Mouse (Mus musculus) hindbrain, postnatal 0 days (tissue): Measurements from ENCODE around the gene Nup210. TPM values are rescaled to one million over a fixed set of nuclear protein-coding genes. Genes with fewer than 3 reads are reported as not detected.
A peak's percentile ranks its signal among the peaks of the same experiment; 100 is the strongest.

Experiments used
- ATAC-seq: fragments of 200-750 bp; cut with Nextera tagmentation; 2 replicates; pipeline ENCODE4 v1.8.0; 2017; ENCODE audit warnings: mild to moderate bottlenecking, moderate TSS enrichment, moderate library complexity
- DNase-seq: peaks from one replicate; pipeline ENCODE4 v3.0.0-alpha.2; 2015; ENCODE audit warnings: low spot score
- H3K27ac ChIP-seq: fragments of 300-500 bp; sonication (generic); 2 replicates; pipeline ENCODE4 v1.5.1; 2014; ENCODE audit warnings: mild to moderate bottlenecking
- H3K27me3 ChIP-seq: fragments of 300-500 bp; sonication (generic); 2 replicates; pipeline ENCODE4 v1.6.1; 2014; ENCODE audit warnings: low read length, mixed read lengths; ENCODE audit not compliant: insufficient read depth
- H3K36me3 ChIP-seq: fragments of 300-500 bp; sonication (generic); 2 replicates; pipeline ENCODE4 v1.6.1; 2014; ENCODE audit warnings: low read length, mixed read lengths; ENCODE audit not compliant: insufficient read depth
- H3K4me1 ChIP-seq: fragments of 300-500 bp; sonication (generic); 2 replicates; pipeline ENCODE4 v1.6.1; 2014; ENCODE audit warnings: antibody characterized with exemption, low read length, mixed read lengths; ENCODE audit not compliant: insufficient read depth
- H3K4me2 ChIP-seq: fragments of 300-500 bp; sonication (generic); 2 replicates; pipeline ENCODE4 v1.6.1; 2014; ENCODE audit warnings: low read depth, mild to moderate bottlenecking, low read length, moderate library complexity, mixed read lengths
- H3K4me3 ChIP-seq: fragments of 300-500 bp; sonication (generic); 2 replicates; pipeline ENCODE4 v1.5.1; 2014; ENCODE audit warnings: low read length
- H3K9ac ChIP-seq: fragments of 300-500 bp; sonication (generic); replicated peaks from 2 replicates; pipeline ENCODE4 v1.6.1; 2014; ENCODE audit warnings: mild to moderate bottlenecking, low read length, moderate library complexity, mixed read lengths
- H3K9me3 ChIP-seq: fragments of 300-500 bp; sonication (generic); 2 replicates; pipeline ENCODE4 v1.6.1; 2016; ENCODE audit warnings: low read length, mixed read lengths
- CTCF ChIP-seq: IDR thresholded peaks from 2 replicates; pipeline ENCODE4 v1.5.1; 2016; ENCODE audit warnings: antibody characterized with exemption, control low read depth, low read depth
- WGBS: fragments of 180-500 bp; shearing (Covaris S2); extraction: QIAGEN DNeasy Blood & Tissue Kit; methylation state at CpG from one replicate; pipeline ENCODE4 v1.1.7; 2014; 5-methylcytosine and 5-hydroxymethylcytosine counted together
- polyA plus RNA-seq: library from polyadenylated mRNA; unstranded; fragments of >200 nt; fragmentation: Nextera tagmentation; extraction: Ambion mirVana; gene quantifications from 2 replicates; pipeline ENCODE4 v1.2.1, GENCODE M21; 2015
- total RNA-seq: library from RNA; depleted of rRNA; stranded (reverse); fragments of >200 nt; gene quantifications from 2 replicates; pipeline ENCODE4 v1.2.3, GENCODE M21; 2014

Nup210 gene
- total and polyA plus RNA-seq, 2 experiments from 2014 or later, result 15.6 to 76.0 TPM

DNA sequence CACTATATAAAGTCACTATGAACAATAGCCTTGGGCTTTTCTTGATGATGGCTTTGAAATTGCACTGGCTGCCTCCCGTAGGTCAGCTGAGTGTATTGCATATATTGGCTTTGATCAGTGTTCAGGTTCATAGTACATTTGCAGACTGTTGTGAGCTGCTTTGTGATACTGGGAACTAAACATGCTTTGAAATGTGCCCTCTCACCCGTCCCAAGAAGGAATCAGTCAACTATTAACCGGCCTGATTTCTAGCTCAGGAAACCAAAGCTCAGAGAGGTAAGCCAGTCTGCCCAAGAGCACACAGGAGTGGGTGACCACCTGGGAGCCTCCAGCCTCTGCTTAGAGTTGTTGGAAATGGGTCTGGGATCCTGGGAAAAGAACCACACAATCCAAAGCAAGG, 28.4 kb upstream of the Nup210 start:
- Histone ChIP-seq H3K4me1 (peaks cover 22% of the 10 kb centered on the region; the same call in 1 of the 2 replicates), H3K36me3 (no peaks in the 10 kb centered on the region), H3K27ac (no peak overlapping the region; the same call in 1 of the 2 replicates), H3K4me3 (no peak overlapping the region), H3K4me2 (no peak overlapping the region), H3K27me3 (no peaks in the 10 kb centered on the region), H3K9ac (no peak overlapping the region), H3K9me3 (no peaks in the 10 kb centered on the region)
- no peak for DNase-seq
- no peak for ATAC-seq
- peak; percentile 40; the same call in 1 of the 2 replicates for TF ChIP-seq CTCF
- 63% methylated on average over 3 of the region's 3 CpGs for WGBS

DNA sequence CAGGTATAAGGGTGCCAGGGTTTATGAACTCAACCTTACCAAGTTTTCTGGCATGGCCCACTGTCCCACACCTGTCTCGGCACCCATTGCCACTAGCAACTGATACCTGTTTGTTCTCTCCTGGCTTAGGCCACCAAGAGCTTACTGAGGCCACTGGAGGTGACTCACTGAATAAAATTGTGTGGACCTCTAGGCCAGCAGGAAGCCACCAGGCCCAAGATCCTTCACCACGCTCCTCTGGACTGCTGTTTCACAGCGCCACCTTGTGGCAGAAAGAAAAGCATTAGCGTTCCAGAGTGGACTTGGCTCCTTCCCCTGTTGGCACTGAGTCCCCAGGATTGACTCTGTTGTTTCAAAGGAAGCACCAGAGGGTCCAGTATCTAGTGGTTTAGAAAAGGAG, 23.2 kb upstream of the Nup210 start:
- no peak overlapping the region for H3K4me2 ChIP-seq
- TF ChIP-seq CTCF, result peak; percentile 91
- DNase-seq (peak; percentile 91), ATAC-seq (peak; percentile 65)
- no peaks in the 10 kb centered on the region for H3K4me1 ChIP-seq
- H3K27me3 ChIP-seq, result no peaks in the 10 kb centered on the region
- no peaks in the 10 kb centered on the region for H3K9me3 ChIP-seq
- H3K9ac ChIP-seq, result no peak overlapping the region
- no peak overlapping the region for H3K4me3 ChIP-seq
- 28% methylated on average over 4 of the region's 4 CpGs for WGBS
- no peak overlapping the region for H3K27ac ChIP-seq
- no peaks in the 10 kb centered on the region for H3K36me3 ChIP-seq

DNA sequence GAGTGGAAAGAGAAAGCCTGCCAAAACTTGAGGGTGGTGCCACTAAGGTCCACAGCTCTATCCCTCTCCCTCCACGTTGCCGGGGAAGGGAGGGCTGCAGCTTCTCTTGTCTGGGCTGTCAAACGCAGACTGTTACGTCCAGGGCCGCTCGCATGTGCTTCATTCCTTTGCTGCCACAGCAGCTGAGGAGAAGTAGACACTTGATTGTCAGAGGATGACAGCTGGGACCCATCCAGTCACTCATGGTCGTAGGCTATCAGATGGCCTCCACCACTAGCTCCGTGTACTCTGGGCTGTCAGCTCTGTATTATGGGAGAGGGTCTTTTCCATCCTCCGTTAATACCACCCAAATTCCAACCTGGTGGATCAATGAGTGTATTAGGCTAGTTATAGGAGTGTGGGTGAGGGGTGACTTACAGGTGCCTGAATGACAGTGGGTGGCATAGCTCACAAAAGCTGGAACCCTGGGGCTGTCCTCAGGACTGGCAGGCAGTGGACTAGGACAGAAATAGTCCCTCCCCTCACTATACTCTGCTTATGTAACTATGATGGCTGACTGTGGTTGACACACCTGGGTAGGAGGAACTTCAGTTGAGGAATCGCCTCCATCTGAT, 20.8 kb upstream of the Nup210 start:
- TF ChIP-seq CTCF, result no peak
- no peak for DNase-seq
- no peaks in the 10 kb centered on the region for H3K27me3 ChIP-seq
- H3K36me3 ChIP-seq, result no peaks in the 10 kb centered on the region
- H3K4me3 ChIP-seq, result no peak overlapping the region
- 60% methylated on average over 10 of the region's 10 CpGs for WGBS
- no peak overlapping the region for H3K4me2 ChIP-seq
- ATAC-seq, result no peak
- no peak overlapping the region for H3K9ac ChIP-seq
- H3K4me1 ChIP-seq, result no peaks in the 10 kb centered on the region
- H3K9me3 ChIP-seq, result no peaks in the 10 kb centered on the region
- no peak overlapping the region for H3K27ac ChIP-seq

DNA sequence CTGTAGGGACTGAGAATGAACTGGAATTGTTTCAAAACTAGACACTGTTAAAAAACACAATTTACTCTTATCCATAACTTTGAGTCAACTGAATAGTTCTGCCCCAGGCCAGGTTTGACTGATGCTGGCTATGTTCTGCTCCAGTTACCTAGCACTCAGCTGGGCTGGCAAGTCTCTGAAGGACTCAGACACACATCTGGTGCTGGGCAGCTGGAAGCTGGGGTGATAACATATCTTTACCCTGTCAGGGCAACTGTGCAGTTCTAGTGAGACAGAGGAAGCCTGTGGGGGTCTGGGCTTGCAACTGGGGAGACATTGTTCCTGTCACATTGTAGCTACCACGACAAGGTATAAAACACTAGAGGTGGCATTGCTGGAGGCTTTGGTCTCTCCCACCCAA, 14.2 kb upstream of the Nup210 start:
- ATAC-seq (no peak), DNase-seq (no peak)
- no peak for TF ChIP-seq CTCF
- no peaks in the 10 kb centered on the region for H3K27me3 ChIP-seq
- H3K4me3 ChIP-seq, result no peak overlapping the region
- H3K4me2 ChIP-seq, result no peak overlapping the region
- no peak overlapping the region for H3K27ac ChIP-seq
- 54% methylated on average over 1 of the region's 1 CpGs for WGBS
- H3K9me3 ChIP-seq, result no peaks in the 10 kb centered on the region
- H3K36me3 ChIP-seq, result no peaks in the 10 kb centered on the region
- H3K4me1 ChIP-seq, result no peaks in the 10 kb centered on the region
- no peak overlapping the region for H3K9ac ChIP-seq

DNA sequence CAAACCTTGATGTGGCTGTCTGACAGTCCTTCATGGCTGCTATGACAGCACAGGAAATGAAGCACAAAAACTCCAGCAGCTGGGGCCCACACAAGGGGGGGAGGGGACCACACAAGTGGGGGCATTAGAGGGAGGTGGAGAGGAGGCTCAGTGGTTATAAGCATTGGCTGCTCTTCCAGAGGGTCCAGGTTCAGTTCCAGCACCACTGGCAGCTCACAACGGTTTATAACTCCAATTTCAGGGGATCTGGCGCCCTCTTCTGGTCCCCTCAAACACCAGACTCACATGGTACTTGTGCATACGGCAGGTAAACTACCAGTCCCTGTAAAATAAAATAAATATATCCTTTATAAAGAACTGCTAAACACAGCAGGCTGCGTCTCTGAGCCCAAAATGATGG, 12.4 kb upstream of the Nup210 start:
- 55% methylated on average over 4 of the region's 4 CpGs for WGBS
- peak; percentile 21; the same call in 1 of the 2 replicates for TF ChIP-seq CTCF
- ATAC-seq, result no peak

DNA sequence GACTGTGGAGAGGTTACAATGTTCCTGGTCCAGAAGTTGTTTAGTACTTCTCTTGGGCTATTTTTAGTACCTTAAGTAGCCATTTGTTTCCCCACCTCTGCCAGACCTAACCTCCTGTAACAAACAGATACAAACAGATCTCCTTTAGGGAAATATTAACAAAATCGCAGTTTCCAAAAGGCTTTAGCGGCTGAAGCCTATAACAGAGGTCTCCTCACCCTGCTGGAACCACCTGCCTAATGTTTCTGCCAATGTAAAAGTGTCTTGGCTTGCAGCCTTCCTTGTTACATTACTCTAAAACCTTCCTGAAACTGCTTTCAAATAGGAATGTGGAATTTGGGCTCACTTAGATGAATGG, 8.6 kb upstream of the Nup210 start:
- Histone ChIP-seq H3K4me1 (no peaks in the 10 kb centered on the region), H3K27ac (no peak overlapping the region), H3K9ac (no peak overlapping the region), H3K9me3 (no peaks in the 10 kb centered on the region), H3K27me3 (no peaks in the 10 kb centered on the region), H3K4me3 (no peak overlapping the region), H3K36me3 (no peaks in the 10 kb centered on the region), H3K4me2 (no peak overlapping the region)
- 86% methylated on average over 2 of the region's 2 CpGs for WGBS
- ATAC-seq, result no peak
- TF ChIP-seq CTCF, result no peak
- no peak for DNase-seq

More for the DNA sequence above, 12.4 kb upstream of the Nup210 start:
- Histone ChIP-seq H3K27ac (no peak overlapping the region), H3K4me1 (no peaks in the 10 kb centered on the region), H3K36me3 (no peaks in the 10 kb centered on the region), H3K9me3 (no peaks in the 10 kb centered on the region), H3K27me3 (no peaks in the 10 kb centered on the region), H3K4me2 (no peak overlapping the region), H3K4me3 (no peak overlapping the region), H3K9ac (no peak overlapping the region)
- no peak for DNase-seq
